20 mouse cellular contexts compared by ENCODE assay signal in genomic region chr1:134591773-134592172, GRCm38 (mm10). TPM values are rescaled to one million over a fixed set of nuclear protein-coding genes. Genes with fewer than 3 reads are reported as not detected.
DNase-seq lines count a peak whose midpoint lies in the region; ATAC-seq and TF ChIP-seq lines count a peak whose summit lies in the region.
"Had no signal": no experiment of that assay in that cellular context is flagged by ENCODE, and none has a peak within 500 bp of the region (broad histone marks: within the 10 kb centered on the region; RNA-seq: fewer than 3 reads in every experiment).

No protein-coding gene starts in this region.

- no peak overlapping the region for H3K4me3 ChIP-seq in layer of hippocampus, adult 2 months
- no peak overlapping the region for H3K4me3 ChIP-seq in limb, embryonic 10.5 days
- H3K4me3 ChIP-seq: heart, embryonic 10.5 days; megakaryocyte, embryonic 14.5 days had no signal

- no peak overlapping the region for H3K27ac ChIP-seq in layer of hippocampus, adult 2 months
- no peak overlapping the region for H3K27ac ChIP-seq in limb, embryonic 10.5 days
- H3K27ac ChIP-seq: heart, embryonic 10.5 days; liver, embryonic 14.5 days had no signal

- DNase-seq in gastrocnemius, adult 18-20 months (ENCODE audit: low spot score), result peak; percentile 3
- no peak for DNase-seq in gastrocnemius, postnatal 36 days
- no peak for DNase-seq in layer of hippocampus, adult 2 months (ENCODE audit: low spot score in 2 of 2)
- no peak for DNase-seq in layer of hippocampus, postnatal 36 days
- DNase-seq in A20 (ENCODE audit: low read depth, low spot score), result peak; percentile 17
- DNase-seq in T-cell, adult 2 months (ENCODE audit: low spot score), result peak; percentile 10
- DNase-seq in limb, embryonic 10.5 days (ENCODE audit: low spot score), result no peak
- DNase-seq: adrenal gland, adult 8-10 months; cerebellum, postnatal 36 days; heart, postnatal 4 days; spleen, adult 18-20 months had no signal

- 91% methylated on average over 2 of the region's 2 CpGs for WGBS in limb, embryonic 10.5 days

- no peaks in the 10 kb centered on the region for H3K4me1 ChIP-seq in limb, embryonic 10.5 days
- H3K4me1 ChIP-seq: heart, embryonic 10.5 days had no signal

- peak; percentile 59 for TF ChIP-seq CTCF in layer of hippocampus, adult 2 months (conservative IDR thresholded peaks at IDR 0.05)

- intact Hi-C loops in gastrocnemius, postnatal 36 days (cut with DNase I), result loop anchor here (5.0 to 10.0 kb wide), 2 partner anchors 74 to 227 kb away; partner anchors contain the start of gene Tmem183a

- H3K9me3 ChIP-seq in limb, embryonic 10.5 days (replicated peaks), result no peaks in the 10 kb centered on the region
- H3K9me3 ChIP-seq: heart, embryonic 10.5 days; megakaryocyte, embryonic 14.5 days had no signal

- H3K27me3 ChIP-seq in limb, embryonic 10.5 days (ENCODE audit: low read depth, poor library complexity, severe bottlenecking), result no peaks in the 10 kb centered on the region
- H3K27me3 ChIP-seq: megakaryocyte, embryonic 14.5 days had no signal

- H3K36me3 ChIP-seq in limb, embryonic 10.5 days, result peaks cover 97% of the 10 kb centered on the region

- no peak for ATAC-seq in inflammation-experienced regulatory T-cells, adult 6 months
- ATAC-seq: intestine, embryonic 16.5 days had no signal

RNA-seq across cellular contexts. Expression of gene Kdm5b, which starts 31.8 kb away (rescaled TPM):
- total RNA-seq in gastrocnemius, adult 18-20 months (2021), result 1 to 10 TPM; 8.0 to 8.3 TPM
- 10 to 100 TPM in 1 of 2 experiments, 1 to 10 TPM in 1; 9.2 to 11.1 TPM for total RNA-seq in gastrocnemius, postnatal 36 days (2021)
- 10 to 100 TPM; 69.1 to 72.6 TPM for total RNA-seq in layer of hippocampus, adult 2 months (2021)
- 10 to 100 TPM; 72.0 to 73.4 TPM for total RNA-seq in layer of hippocampus, postnatal 36 days (2021)
- 67.1 and 81.9 TPM in 2 replicates for polyA plus RNA-seq in limb, embryonic 10.5 days (2016; fragmentation: Nextera tagmentation; extraction: Ambion mirVana)
- 10 to 100 TPM in 2 of 3 experiments, 1 to 10 TPM in 1; 6.4 to 19.8 (median 16.5) TPM for polyA plus RNA-seq in inflammation-experienced regulatory T-cells, adult 6 months (2017; shearing (Covaris generic))

RNA-seq across cellular contexts. Expression of gene Mgat4e, which starts 42.3 kb away (rescaled TPM):
- total RNA-seq in gastrocnemius, adult 18-20 months (2021), result not detected
- total RNA-seq in gastrocnemius, postnatal 36 days (2021), result not detected
- total RNA-seq in layer of hippocampus, adult 2 months (2021), result not detected
- total RNA-seq in layer of hippocampus, postnatal 36 days (2021), result not detected
- not detected in 2 replicates for polyA plus RNA-seq in limb, embryonic 10.5 days (2016; fragmentation: Nextera tagmentation; extraction: Ambion mirVana)
- not detected for polyA plus RNA-seq in inflammation-experienced regulatory T-cells, adult 6 months (2017; shearing (Covaris generic))
- total RNA-seq: adrenal gland, adult 8-10 months; heart, postnatal 4 days; layer of hippocampus, adult 8-10 months; left cerebral cortex, postnatal 14 days; neutrophil, adult 5-6 weeks had no signal
- polyA plus RNA-seq: embryonic facial prominence, embryonic 11.5 days; heart, embryonic 10.5 days; intestine, embryonic 16.5 days; liver, embryonic 14.5 days had no signal

RNA-seq across cellular contexts. Expression of gene Syt2, which starts 54.7 kb away (rescaled TPM):
- not detected for total RNA-seq in gastrocnemius, adult 18-20 months (2021)
- not detected for total RNA-seq in gastrocnemius, postnatal 36 days (2021)
- 10 to 100 TPM; 17.9 to 18.6 TPM for total RNA-seq in layer of hippocampus, adult 2 months (2021)
- total RNA-seq in layer of hippocampus, postnatal 36 days (2021), result 10 to 100 TPM; 21.4 to 23.5 TPM
- 0.04 and 0.06 TPM in 2 replicates for polyA plus RNA-seq in limb, embryonic 10.5 days (2016; fragmentation: Nextera tagmentation; extraction: Ambion mirVana)
- polyA plus RNA-seq in inflammation-experienced regulatory T-cells, adult 6 months (2017; shearing (Covaris generic)), result under 1 TPM; 0.10 to 0.44 (median 0.11) TPM
- total RNA-seq: neutrophil, adult 5-6 weeks had no signal

Comparison
In these comparisons a context has a peak if more than half of its experiments do, and no peak if none do; other contexts are left out.
1. DNase-seq: peak in gastrocnemius, adult 18-20 months (single experiment), A20 (single experiment) and T-cell, adult 2 months (single experiment); none in gastrocnemius, postnatal 36 days (0 of 2), layer of hippocampus, adult 2 months (0 of 2), layer of hippocampus, postnatal 36 days (0 of 2) and limb, embryonic 10.5 days (single experiment).
2. RNA of gene Kdm5b, which starts 31.8 kb away (total RNA-seq): 72.0 to 73.4 TPM in layer of hippocampus, postnatal 36 days and 69.1 to 72.6 TPM in layer of hippocampus, adult 2 months; 9.2 to 11.1 TPM in gastrocnemius, postnatal 36 days and 8.0 to 8.3 TPM in gastrocnemius, adult 18-20 months; every median in the first group is over 4 times any median in the second.
3. RNA of gene Syt2, which starts 54.7 kb away (total RNA-seq): 21.4 to 23.5 TPM in layer of hippocampus, postnatal 36 days and 17.9 to 18.6 TPM in layer of hippocampus, adult 2 months; not detected in gastrocnemius, postnatal 36 days and not detected in gastrocnemius, adult 18-20 months; every median in the first group is over 10 times any median in the second.